Mouse (Mus musculus): ENCODE measurements around the gene Gm42878. TPM values are rescaled to one million over a fixed set of nuclear protein-coding genes. Genes with fewer than 3 reads are reported as not detected.

Gene Gm42878
- total RNA-seq (2021): not detected
- long read RNA-seq, experiment 1: 0 reads
- long read RNA-seq, experiment 2: 0 reads

- peak; percentile 49 to 68 for DNase-seq
These were observed at the start of gene Gm42878, which contains the start of gene Adam1a for GRCm38 (mm10) chr5:121544910-121545792. Gene Gm42878, minus strand, starts transcription at chr5:121545482. Gene Adam1a, minus strand, starts transcription at chr5:121545482.

- DNase-seq: no peak
These were observed 49.5 kb upstream of the Gm42878 start for GRCm38 (mm10) chr5:121594714-121595313.

DNA sequence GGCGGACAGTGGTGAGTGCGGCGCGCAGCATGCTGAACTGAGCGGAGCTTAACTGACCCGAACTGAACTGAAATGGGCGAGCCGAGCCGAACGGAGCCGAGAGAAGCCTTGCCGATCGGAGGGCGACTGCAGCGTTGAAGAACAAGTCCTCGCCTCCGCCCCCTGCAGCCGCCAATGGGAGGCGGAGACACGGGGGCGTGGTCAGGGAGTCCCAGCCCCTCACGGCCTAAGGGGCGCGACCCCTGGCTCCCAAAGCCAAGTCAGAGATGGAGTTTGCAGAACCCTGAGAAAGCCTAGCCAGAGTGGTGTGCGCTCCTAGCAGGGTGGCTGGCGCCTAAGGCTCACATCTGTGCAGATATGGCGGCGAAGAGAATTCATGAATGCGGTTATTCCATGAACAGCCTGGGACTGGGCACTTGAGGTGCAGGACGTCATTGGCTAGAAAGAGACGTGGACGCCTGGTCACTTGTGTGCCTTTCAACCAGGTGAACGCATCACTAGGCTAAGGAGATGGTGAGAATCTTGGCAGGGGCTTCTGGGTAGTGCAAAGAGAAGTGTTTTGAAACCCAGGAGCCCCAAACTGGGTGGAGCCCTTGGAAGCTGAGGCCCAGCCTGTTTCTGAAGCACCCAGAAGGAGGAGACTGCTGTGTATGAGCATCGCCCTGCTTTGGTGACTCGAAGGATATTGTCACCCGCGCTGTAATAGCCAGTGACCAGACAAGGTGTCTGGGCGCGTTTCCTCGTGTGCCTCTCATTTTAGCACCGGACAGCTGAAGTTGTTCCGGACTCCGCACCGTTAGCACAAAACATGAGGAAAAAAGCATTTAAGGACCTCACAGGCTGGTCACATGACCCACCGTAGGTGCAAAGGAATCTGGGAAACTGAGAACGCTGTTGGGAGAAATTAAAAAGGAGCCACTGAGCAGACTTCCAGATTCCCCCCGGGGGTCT is 48.4 kb upstream of the Gm42878 start, which contains the start of gene Aldh2:
Gene Aldh2, minus strand, starts transcription at position 374 of the 951 bp plus-strand sequence.
- DNase-seq: peak; percentile 95 to 96

GRCm38 (mm10) chr5:121592816-121593407 is 47.6 kb upstream of the Gm42878 start:
- DNase-seq: peak; percentile 39 to 51

GRCm38 (mm10) chr5:121592064-121592815 is 47.0 kb upstream of the Gm42878 start:
- peak; percentile 70 for DNase-seq

DNA sequence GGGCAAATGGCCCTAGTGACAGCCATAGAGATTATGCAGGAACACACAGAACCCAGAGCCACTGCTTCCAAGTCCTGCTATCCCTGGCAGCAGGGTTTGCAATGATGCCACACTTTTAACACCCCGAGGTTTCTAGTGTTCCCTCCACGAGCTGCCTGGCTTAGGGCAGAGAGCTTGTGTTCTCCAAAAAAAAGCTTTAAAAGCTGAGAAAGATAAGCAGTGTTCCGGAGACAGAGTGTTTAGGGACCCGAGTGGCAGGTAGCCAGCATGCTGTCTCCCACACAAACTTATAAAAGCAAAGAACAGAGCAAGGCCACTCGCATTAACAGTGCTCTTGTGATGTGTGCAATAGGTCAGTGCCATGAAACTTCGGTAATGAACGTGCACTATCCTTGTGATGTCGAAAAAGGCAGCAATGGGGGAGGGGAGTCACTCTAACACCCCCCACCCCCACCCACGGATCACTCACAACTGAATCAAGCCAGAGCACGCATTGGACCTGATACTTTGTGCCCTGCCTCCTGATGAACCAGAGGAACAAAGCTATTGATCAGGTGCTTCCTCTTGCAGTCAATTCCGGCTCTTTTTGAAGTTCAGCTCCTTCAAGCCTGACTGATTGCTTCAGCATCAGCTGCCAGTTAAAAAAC is 46.3 kb upstream of the Gm42878 start:
- peak; percentile 65 to 75 for DNase-seq

DNA sequence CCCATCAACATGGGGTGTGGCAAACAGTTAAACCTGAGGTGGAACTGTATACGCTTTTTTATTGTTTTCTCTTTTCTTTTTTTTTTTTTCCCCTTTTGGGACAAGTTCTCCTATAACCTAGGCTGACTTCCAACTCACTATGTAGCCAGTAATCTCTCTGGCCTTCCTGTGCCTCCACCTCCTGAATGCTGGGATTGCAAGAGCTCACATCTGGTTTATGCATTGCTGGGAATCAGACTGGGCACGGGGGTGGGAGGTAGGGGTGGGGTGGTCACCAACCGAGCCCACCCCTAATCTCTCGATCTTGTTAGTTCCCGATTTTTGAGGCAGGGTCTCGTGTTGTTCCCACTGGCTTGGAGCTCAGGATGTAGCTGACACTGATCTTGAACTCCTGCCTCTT is 44.6 kb upstream of the Gm42878 start:
- DNase-seq: no peak

GRCm38 (mm10) chr5:121586400-121587039 is 41.2 kb upstream of the Gm42878 start:
- DNase-seq: peak; percentile 60 to 73

GRCm38 (mm10) chr5:121585699-121586098 is 40.4 kb upstream of the Gm42878 start:
- DNase-seq: no peak

DNA sequence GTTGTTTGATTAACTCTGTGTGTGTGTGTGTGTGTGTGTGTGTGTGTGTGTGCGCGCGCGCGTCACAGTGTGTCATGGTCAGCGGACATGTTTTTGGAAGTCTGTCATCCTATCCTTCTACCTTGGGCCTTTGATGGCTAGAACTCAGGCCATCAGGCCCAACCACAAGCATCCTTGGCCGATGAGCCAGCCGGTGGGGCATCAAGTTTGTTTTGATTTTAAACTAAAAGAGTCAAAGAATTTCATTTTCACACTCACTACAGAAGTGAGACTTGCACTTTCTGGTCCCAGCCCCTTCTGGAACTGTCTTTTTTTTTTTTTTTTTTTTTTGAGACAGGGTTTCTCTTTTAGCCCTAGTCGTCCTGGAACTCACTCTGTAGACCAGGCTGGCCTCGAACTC is 39.7 kb upstream of the Gm42878 start:
- DNase-seq: peak in 1 of 2 experiments; percentile 20

GRCm38 (mm10) chr5:121583765-121584501 is 38.7 kb upstream of the Gm42878 start:
- peak; percentile 98 for DNase-seq

DNA sequence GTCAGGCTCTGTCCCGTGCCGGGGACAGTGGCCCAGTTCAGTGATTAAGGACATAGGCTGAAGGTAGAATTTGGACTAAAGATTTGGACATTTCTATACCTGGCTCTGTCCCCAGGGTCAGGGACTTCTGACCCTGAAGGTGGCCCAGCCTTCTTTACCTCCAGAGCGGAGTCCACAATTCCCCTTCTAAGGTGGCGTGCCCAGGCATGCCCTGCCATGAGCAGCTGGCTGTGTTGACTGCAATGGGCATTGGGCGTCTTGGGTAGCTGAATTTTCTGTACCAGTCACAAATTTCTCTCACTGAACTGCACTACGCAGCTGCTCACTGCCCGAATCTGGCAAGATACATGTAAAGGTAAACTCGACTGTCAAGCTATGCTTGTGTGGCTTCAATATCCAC is 36.7 kb upstream of the Gm42878 start:
- no peak for DNase-seq

DNA sequence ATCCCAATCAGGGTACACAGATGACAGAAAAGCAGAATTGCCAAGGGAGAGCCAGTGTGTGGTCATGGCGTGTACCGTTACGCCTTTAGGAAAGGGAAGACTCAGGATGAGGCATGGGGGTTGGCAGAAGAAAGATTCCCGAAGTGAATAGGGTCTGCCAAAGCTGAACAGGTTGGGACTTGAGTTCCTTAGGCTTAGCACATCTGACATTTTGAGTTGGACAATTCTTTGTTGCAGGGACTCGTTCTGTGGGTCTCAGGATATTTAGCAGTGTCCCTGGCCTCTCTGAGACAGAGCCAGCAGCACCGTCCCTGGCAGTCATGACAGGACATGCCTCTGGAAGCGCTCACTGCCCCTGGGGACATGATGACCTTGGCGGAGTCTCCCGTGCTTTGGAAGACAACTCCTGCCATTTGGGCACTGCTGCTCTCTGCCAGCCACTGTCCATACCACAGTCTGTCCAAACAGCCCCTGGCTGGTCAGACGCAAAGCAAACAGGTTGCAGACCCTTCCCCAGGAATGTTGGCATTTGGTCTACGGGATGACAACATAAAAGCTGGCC is 31.7 kb upstream of the Gm42878 start:
- DNase-seq: peak; percentile 87 to 88

GRCm38 (mm10) chr5:121575867-121576266 is 30.6 kb upstream of the Gm42878 start:
- DNase-seq: no peak

GRCm38 (mm10) chr5:121574145-121574544 is 28.9 kb upstream of the Gm42878 start:
- no peak for DNase-seq

- DNase-seq: no peak
These were observed 25.5 kb upstream of the Gm42878 start for GRCm38 (mm10) chr5:121570787-121571186.

DNA sequence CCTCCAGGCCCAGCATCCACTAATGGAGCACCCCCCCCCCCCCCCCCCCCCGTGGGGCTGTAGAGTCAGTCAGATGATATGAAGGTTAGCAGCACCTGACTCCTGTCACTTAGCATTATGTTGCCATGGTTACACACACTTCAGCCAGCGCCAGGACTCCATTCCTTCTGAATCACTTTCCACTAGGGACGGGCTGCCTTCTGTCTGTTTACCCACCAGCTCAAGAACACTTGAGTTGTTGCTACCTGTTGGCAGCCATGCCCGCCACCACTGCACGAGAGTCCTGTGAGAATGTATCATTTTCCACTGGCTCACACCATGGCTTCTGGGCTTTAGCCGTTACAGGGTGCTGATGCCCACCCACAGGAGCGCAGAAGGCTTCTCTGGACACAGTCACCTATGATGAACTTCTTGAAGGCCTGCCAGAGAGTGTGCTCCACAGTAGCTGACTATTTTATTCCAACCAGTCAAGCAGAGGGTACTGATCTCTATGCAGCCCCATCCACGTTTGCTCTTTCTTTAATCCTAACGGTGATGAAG is 24.7 kb upstream of the Gm42878 start:
- DNase-seq: no peak

DNA sequence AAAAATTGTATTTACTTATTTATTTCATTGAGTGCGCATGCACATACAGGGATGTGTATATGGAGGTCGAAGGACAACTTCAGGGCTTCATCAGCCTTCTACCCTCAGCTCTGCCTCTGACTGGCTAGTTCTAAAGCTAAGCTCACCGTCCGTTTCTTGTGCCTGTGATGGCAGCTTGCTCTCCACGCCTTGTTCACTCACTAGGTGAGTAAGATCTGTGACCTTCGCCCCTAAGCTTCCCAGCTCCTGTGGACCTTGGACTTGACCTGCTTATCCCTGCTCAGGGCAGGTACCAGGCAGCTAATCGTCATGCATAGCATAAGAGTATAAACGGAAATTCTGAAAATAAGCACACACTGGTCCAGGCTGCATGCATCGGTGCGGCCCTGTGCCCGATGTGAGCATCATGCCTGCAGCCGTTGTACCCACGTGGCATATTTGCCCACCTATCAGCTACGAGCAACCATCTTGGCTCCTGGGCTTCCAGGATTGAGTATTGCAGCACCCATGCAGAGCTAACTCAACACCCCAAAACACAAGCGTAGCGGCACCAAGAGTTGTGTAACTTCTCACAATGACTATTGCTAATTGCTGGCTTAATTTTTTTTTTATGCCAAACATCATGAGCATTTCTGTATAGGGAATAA is 20.9 kb upstream of the Gm42878 start:
- DNase-seq: no peak

Data from adrenal gland, postnatal 36 days (tissue).